ENCODE assay signal across 8 mouse cellular contexts in genomic region chr15:84680545-84681454, GRCm38 (mm10). TPM values are rescaled to one million over a fixed set of nuclear protein-coding genes. Genes with fewer than 3 reads are reported as not detected.
DNase-seq lines count a peak whose midpoint lies in the region; ATAC-seq and TF ChIP-seq lines count a peak whose summit lies in the region.

No protein-coding gene starts in this region.

- peaks cover 14% of the 10 kb centered on the region for H3K27me3 ChIP-seq in forebrain, embryonic 16.5 days (replicated peaks; ENCODE audit: control insufficient read depth, insufficient read depth, low read length)

- H3K4me3 ChIP-seq in bone marrow, adult 2 months (replicated peaks; ENCODE audit: control insufficient read depth, low read depth, low read length) = peak overlapping the region; percentile 55
- peak overlapping the region; percentile 47 for H3K4me3 ChIP-seq in forebrain, embryonic 16.5 days (replicated peaks; ENCODE audit: low read length)

- peak; percentile 22; the same call in 1 of the 2 replicates for TF ChIP-seq POLR2A in bone marrow, adult 2 months (IDR thresholded peaks at IDR 0.05; ENCODE audit: borderline replicate concordance, control insufficient read depth, low read depth, low read length)

- no peak for TF ChIP-seq CTCF in bone marrow, adult 2 months (IDR thresholded peaks at IDR 0.05; ENCODE audit: control insufficient read depth, insufficient read depth, low read length)

- H3K9ac ChIP-seq in forebrain, embryonic 16.5 days (replicated peaks; ENCODE audit: low read depth, low read length) = peak overlapping the region; percentile 46

- peak overlapping the region; percentile 44 for H3K27ac ChIP-seq in bone marrow, adult 2 months (ENCODE audit: control insufficient read depth, insufficient read depth, low read depth, low read length, poor library complexity)
- no peak overlapping the region for H3K27ac ChIP-seq in forebrain, embryonic 16.5 days (ENCODE audit: low read length)

- DNase-seq in Muller cell, postnatal 12 days (ENCODE audit: inconsistent ontology term) = peak; percentile 79
- DNase-seq in left cerebral cortex, postnatal 36 days (ENCODE audit: low spot score in 2 of 2) = peak; percentile 49 to 52
- DNase-seq in spleen, adult 12 weeks (ENCODE audit: low spot score) = peak; percentile 64

- intact Hi-C loops in left cerebral cortex, postnatal 36 days (cut with DNase I) = no loop called here

- ATAC-seq in forebrain, embryonic 16.5 days = peak; percentile 54
- ATAC-seq in hematopoietic stem cell, adult 5-6 weeks (replicated peaks in 1 of 2; ENCODE audit: insufficient read depth in 1 of 2, low FRiP score in 2 of 2, low TSS enrichment in 1 of 2, low read depth in 1 of 2, poor library complexity in 2 of 2, severe bottlenecking in 2 of 2) = peak; percentile 38 to 44; a peak in 3 of 4 replicates
- ATAC-seq in megakaryocyte-erythroid progenitor cell, adult 5-6 weeks (replicated peaks; ENCODE audit: low FRiP score, low TSS enrichment, poor library complexity, severe bottlenecking) = peak; percentile 66
- ATAC-seq in erythroid progenitor cell, adult 5-6 weeks (replicated peaks; ENCODE audit: low FRiP score, poor library complexity, severe bottlenecking) = no peak

- H3K4me1 ChIP-seq in bone marrow, adult 2 months (ENCODE audit: control insufficient read depth, insufficient read depth, low read length) = peaks cover 5% of the 10 kb centered on the region
- H3K4me1 ChIP-seq in forebrain, embryonic 16.5 days (replicated peaks; ENCODE audit: control insufficient read depth, insufficient read depth, low read length) = peaks cover 14% of the 10 kb centered on the region

- H3K4me2 ChIP-seq in forebrain, embryonic 16.5 days (ENCODE audit: low read length) = peak overlapping the region; percentile 83

- H3K9me3 ChIP-seq in forebrain, embryonic 16.5 days (ENCODE audit: control insufficient read depth, low read length) = no peaks in the 10 kb centered on the region

- no peaks in the 10 kb centered on the region for H3K36me3 ChIP-seq in forebrain, embryonic 16.5 days (ENCODE audit: control insufficient read depth, insufficient read depth)

- under 1% methylated on average over 75 of the region's 77 CpGs for WGBS in bone marrow, adult 2 months
- WGBS in forebrain, embryonic 16.5 days = under 1% methylated on average over 66 of the region's 77 CpGs

RNA-seq across cellular contexts. Expression of gene Prr5, which starts 11.4 kb away (rescaled TPM):
- polyA plus RNA-seq in bone marrow, adult 2 months (2011; ENCODE audit: insufficient read depth, insufficient read length, low replicate concordance, missing spikeins) = 3.4 and 8.8 TPM in 2 replicates
- 11.1 and 16.4 TPM in 2 replicates for polyA plus RNA-seq in forebrain, embryonic 16.5 days (2015; fragmentation: Nextera tagmentation; extraction: Ambion mirVana)
- 7.7 and 10.4 TPM in 2 replicates for total RNA-seq in hematopoietic stem cell, adult 5-6 weeks (2017)
- 10 to 100 TPM; 11.8 to 12.0 TPM for total RNA-seq in left cerebral cortex, postnatal 36 days (2021)
- 1.2 TPM in 1 of 2 replicates, not detected in the other for total RNA-seq in megakaryocyte-erythroid progenitor cell, adult 5-6 weeks (2014; fragmentation: Nextera tagmentation)
- total RNA-seq in megakaryocyte-erythroid progenitor cell, adult 5-6 weeks (2017) = 0.34 and 0.85 TPM in 2 replicates
- total RNA-seq in erythroid progenitor cell, adult 5-6 weeks (2015; ENCODE audit: low replicate concordance) = 5.4 TPM in 1 of 2 replicates, not detected in the other
- total RNA-seq in erythroid progenitor cell, adult 5-6 weeks (2017; ENCODE audit: low replicate concordance) = 0.39 TPM in 1 of 2 replicates, not detected in the other

RNA-seq across cellular contexts. Expression of gene Arhgap8, which starts 39.1 kb away (rescaled TPM):
- polyA plus RNA-seq in bone marrow, adult 2 months (2011; ENCODE audit: insufficient read depth, insufficient read length, low replicate concordance, missing spikeins) = not detected in 2 replicates
- polyA plus RNA-seq in forebrain, embryonic 16.5 days (2015; fragmentation: Nextera tagmentation; extraction: Ambion mirVana) = 0.39 and 0.53 TPM in 2 replicates
- total RNA-seq in hematopoietic stem cell, adult 5-6 weeks (2017) = not detected in 2 replicates
- total RNA-seq in left cerebral cortex, postnatal 36 days (2021) = under 1 TPM; 0.74 to 0.75 TPM
- total RNA-seq in megakaryocyte-erythroid progenitor cell, adult 5-6 weeks (2014; fragmentation: Nextera tagmentation) = not detected in 2 replicates
- total RNA-seq in megakaryocyte-erythroid progenitor cell, adult 5-6 weeks (2017) = not detected in 2 replicates
- total RNA-seq in erythroid progenitor cell, adult 5-6 weeks (2015; ENCODE audit: low replicate concordance) = not detected in 2 replicates
- total RNA-seq in erythroid progenitor cell, adult 5-6 weeks (2017; ENCODE audit: low replicate concordance) = not detected in 2 replicates
